Mouse (Mus musculus) lung, adult 2 months (tissue): ENCODE measurements around the gene H2-T24.
A peak's percentile ranks its signal among the peaks of the same experiment; 100 is the strongest.

ENCODE experiments used
- CTCF ChIP-seq: fragments of 200-500 bp; IDR thresholded peaks from 2 replicates; pipeline ENCODE4 v1.5.1; 2011; ENCODE audit warnings: mild to moderate bottlenecking, low read length, control low read depth; ENCODE audit not compliant: insufficient read depth
- POLR2A ChIP-seq: fragments of 200-500 bp; IDR thresholded peaks from 2 replicates; pipeline ENCODE4 v1.6.1; 2011; ENCODE audit warnings: low read depth, mild to moderate bottlenecking, control low read depth, low read length, borderline replicate concordance; ENCODE audit errors: extremely low read depth

- peak; percentile 95 for TF ChIP-seq CTCF
- TF ChIP-seq POLR2A, result 0 out of 2 replicates have a peak, but pooled peaks have one; percentile 3
Observed at GRCm38 (mm10) chr17:35996949-35997348, 23.4 kb downstream of the H2-T24 start.
